Mouse (Mus musculus) embryonic fibroblast, embryonic 13.5 days (primary cell): ENCODE measurements around the gene Enox1.

Experiments
- CTCF ChIP-seq: IDR thresholded peaks from 2 replicates; pipeline ENCODE4 v1.5.1; 2011; ENCODE audit warnings: mild to moderate bottlenecking, control low read depth, low read length, moderate library complexity, borderline replicate concordance; ENCODE audit not compliant: insufficient read depth
- POLR2A ChIP-seq: IDR thresholded peaks from 2 replicates; pipeline ENCODE4 v1.6.1; 2011; ENCODE audit warnings: low read depth, mild to moderate bottlenecking, control low read depth, low read length, moderate library complexity

DNA sequence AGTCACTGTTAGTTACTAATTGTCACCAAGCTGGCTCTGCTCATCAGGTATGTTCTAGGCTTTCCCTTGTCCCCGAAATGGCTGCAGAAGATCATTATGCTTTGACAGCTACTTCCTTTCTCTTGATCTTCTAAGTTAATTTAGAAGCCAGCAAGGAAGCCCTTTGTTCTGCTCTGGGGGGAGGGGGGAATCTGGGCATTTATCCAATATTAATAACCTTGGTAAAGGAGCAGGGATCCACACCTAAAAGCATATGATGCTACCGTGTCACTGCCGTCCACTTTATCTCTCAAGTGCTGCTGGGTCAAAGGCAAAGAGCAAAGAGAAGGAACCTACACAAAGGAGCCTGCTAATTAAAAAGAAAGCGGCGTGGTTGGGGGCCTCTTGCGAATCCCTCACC is 19.6 kb upstream of the Enox1 start:
- TF ChIP-seq POLR2A (no peak), CTCF (no peak)
